Mouse (Mus musculus) intestine, embryonic 14.5 days (tissue): Measurements from ENCODE around the gene Ppil4. TPM values are rescaled to one million over a fixed set of nuclear protein-coding genes. Genes with fewer than 3 reads are reported as not detected.

ENCODE experiments used
- ATAC-seq: fragments of 200-750 bp; cut with Nextera tagmentation; replicated peaks from 2 replicates; pipeline ENCODE4 v1.8.0; 2017; ENCODE audit warnings: low read depth, moderate number of reproducible peaks, moderate TSS enrichment, moderate library complexity; ENCODE audit not compliant: low FRiP score, low TSS enrichment
- DNase-seq: peaks from one replicate; pipeline ENCODE4 v3.0.0-alpha.2; 2018; ENCODE audit warnings: low spot score
- H3K27ac ChIP-seq: fragments of 300-500 bp; sonication (generic); 2 replicates; pipeline ENCODE4 v1.5.1; 2014; ENCODE audit warnings: low read depth, mild to moderate bottlenecking, control low read depth
- H3K27me3 ChIP-seq: fragments of 300-500 bp; sonication (generic); replicated peaks from 2 replicates; pipeline ENCODE4 v1.6.1; 2014; ENCODE audit warnings: low read length, control low read depth; ENCODE audit not compliant: control insufficient read depth, insufficient read depth
- H3K36me3 ChIP-seq: fragments of 300-500 bp; sonication (generic); 2 replicates; pipeline ENCODE4 v1.6.1; 2014; ENCODE audit warnings: low read length, control low read depth; ENCODE audit not compliant: control insufficient read depth, insufficient read depth
- H3K4me1 ChIP-seq: fragments of 300-500 bp; sonication (generic); replicated peaks from 2 replicates; pipeline ENCODE4 v1.6.1; 2014; ENCODE audit warnings: low read length, control low read depth, mixed read lengths; ENCODE audit not compliant: control insufficient read depth, insufficient read depth
- H3K4me2 ChIP-seq: fragments of 300-500 bp; sonication (generic); 2 replicates; pipeline ENCODE4 v1.6.1; 2014; ENCODE audit warnings: low read length
- H3K4me3 ChIP-seq: fragments of 300-500 bp; sonication (generic); 2 replicates; pipeline ENCODE4 v1.5.1; 2014; ENCODE audit warnings: low read depth, low read length, control low read depth, mixed read lengths
- H3K9ac ChIP-seq: fragments of 300-500 bp; sonication (generic); 2 replicates; pipeline ENCODE4 v1.6.1; 2014; ENCODE audit warnings: mild to moderate bottlenecking, low read length
- H3K9me3 ChIP-seq: fragments of 300-500 bp; sonication (generic); 2 replicates; pipeline ENCODE4 v1.6.1; 2016; ENCODE audit warnings: low read length, control low read depth; ENCODE audit not compliant: control insufficient read depth
- WGBS: fragments of 180-500 bp; shearing (Covaris S2); extraction: QIAGEN DNeasy Blood & Tissue Kit; methylation state at CpG from one replicate; pipeline ENCODE4 v1.1.7; 2014; 5-methylcytosine and 5-hydroxymethylcytosine counted together
- polyA plus RNA-seq: library from polyadenylated mRNA; unstranded; fragments of >200 nt; fragmentation: Nextera tagmentation; extraction: Ambion mirVana; gene quantifications from 2 replicates; pipeline ENCODE4 v1.2.1, GENCODE M21; 2014

The Ppil4 gene
- polyA plus RNA-seq, 1 experiment from 2014 or later: 34.7 TPM

GRCm38 (mm10) chr10:7860494-7860893 lies 67.8 kb downstream of the Ppil4 start:
- H3K27ac ChIP-seq: no peak overlapping the region
- H3K9ac ChIP-seq: no peak overlapping the region
- no peak overlapping the region for H3K4me2 ChIP-seq
- peak; percentile 36 for DNase-seq
- no peaks in the 10 kb centered on the region for H3K36me3 ChIP-seq
- H3K9me3 ChIP-seq: no peaks in the 10 kb centered on the region
- no peak for ATAC-seq
- H3K4me1 ChIP-seq: no peaks in the 10 kb centered on the region
- no peaks in the 10 kb centered on the region for H3K27me3 ChIP-seq
- no peak overlapping the region for H3K4me3 ChIP-seq
- WGBS: 87% methylated on average over 7 of the region's 7 CpGs

- Histone ChIP-seq H3K27ac (no peak overlapping the region), H3K9me3 (no peaks in the 10 kb centered on the region), H3K27me3 (no peaks in the 10 kb centered on the region), H3K36me3 (no peaks in the 10 kb centered on the region), H3K4me3 (no peak overlapping the region), H3K9ac (no peak overlapping the region), H3K4me2 (no peak overlapping the region), H3K4me1 (no peaks in the 10 kb centered on the region)
- DNase-seq (peak; percentile 42), ATAC-seq (0 out of 2 replicates have a peak, but pooled peaks have one; percentile 43)
- 84% methylated on average over 14 of the region's 14 CpGs for WGBS
These were observed 68.7 kb downstream of the Ppil4 start for GRCm38 (mm10) chr10:7861259-7861936.

- Histone ChIP-seq H3K36me3 (no peaks in the 10 kb centered on the region), H3K4me2 (no peak overlapping the region), H3K9ac (no peak overlapping the region), H3K4me1 (peaks cover 2% of the 10 kb centered on the region; the same call in 1 of the 2 replicates), H3K27ac (no peak overlapping the region), H3K27me3 (peaks cover 6% of the 10 kb centered on the region), H3K9me3 (no peaks in the 10 kb centered on the region), H3K4me3 (no peak overlapping the region)
- WGBS: 87% methylated on average over 25 of the region's 25 CpGs
- ATAC-seq: 0 out of 2 replicates have a peak, but pooled peaks have one; percentile 23
- DNase-seq: peak; percentile 46
These were observed 69.4 kb downstream of the Ppil4 start for GRCm38 (mm10) chr10:7861937-7862657.

- H3K36me3 ChIP-seq: no peaks in the 10 kb centered on the region
- H3K9ac ChIP-seq: no peak overlapping the region
- H3K27me3 ChIP-seq: peaks cover 18% of the 10 kb centered on the region
- no peak overlapping the region for H3K27ac ChIP-seq
- H3K9me3 ChIP-seq: no peaks in the 10 kb centered on the region
- ATAC-seq (no peak), DNase-seq (peak; percentile 27)
- no peak overlapping the region for H3K4me2 ChIP-seq
- WGBS: 92% methylated on average over 6 of the region's 6 CpGs
- H3K4me3 ChIP-seq: no peak overlapping the region
- peaks cover 5% of the 10 kb centered on the region; the same call in 1 of the 2 replicates for H3K4me1 ChIP-seq
These were observed 70.7 kb downstream of the Ppil4 start for GRCm38 (mm10) chr10:7863411-7863810.

- H3K4me1 ChIP-seq: peaks cover 5% of the 10 kb centered on the region; the same call in 1 of the 2 replicates
- H3K9me3 ChIP-seq: no peaks in the 10 kb centered on the region
- no peak overlapping the region for H3K4me3 ChIP-seq
- H3K27me3 ChIP-seq: peaks cover 24% of the 10 kb centered on the region
- H3K27ac ChIP-seq: no peak overlapping the region
- peak; percentile 39 for DNase-seq
- H3K36me3 ChIP-seq: no peaks in the 10 kb centered on the region
- no peak for ATAC-seq
- H3K4me2 ChIP-seq: no peak overlapping the region
- no peak overlapping the region for H3K9ac ChIP-seq
- 78% methylated on average over 6 of the region's 6 CpGs for WGBS
These were observed 71.5 kb downstream of the Ppil4 start for GRCm38 (mm10) chr10:7864184-7864583.

- Histone ChIP-seq H3K4me3 (no peak overlapping the region), H3K27me3 (peaks cover 24% of the 10 kb centered on the region), H3K9ac (no peak overlapping the region), H3K4me1 (peaks cover 5% of the 10 kb centered on the region; the same call in 1 of the 2 replicates), H3K4me2 (no peak overlapping the region), H3K9me3 (no peaks in the 10 kb centered on the region), H3K27ac (no peak overlapping the region), H3K36me3 (no peaks in the 10 kb centered on the region)
- peak; percentile 32 for DNase-seq
- WGBS: 83% methylated on average over 3 of the region's 3 CpGs
- ATAC-seq: no peak
These were observed 72.1 kb downstream of the Ppil4 start for GRCm38 (mm10) chr10:7864806-7865205.

- Histone ChIP-seq H3K27me3 (peaks cover 24% of the 10 kb centered on the region), H3K27ac (no peak overlapping the region), H3K4me1 (peaks cover 5% of the 10 kb centered on the region; the same call in 1 of the 2 replicates), H3K4me2 (peak overlapping the region; percentile 70), H3K4me3 (peak overlapping the region; percentile 35), H3K9ac (peak overlapping the region; percentile 27; the same call in 1 of the 2 replicates), H3K36me3 (no peaks in the 10 kb centered on the region), H3K9me3 (no peaks in the 10 kb centered on the region)
- no peak for ATAC-seq
- 19% methylated on average over 50 of the region's 50 CpGs for WGBS
- peak; percentile 65 for DNase-seq
These were observed 74.3 kb downstream of the Ppil4 start for GRCm38 (mm10) chr10:7866762-7867665.

GRCm38 (mm10) chr10:7867666-7868030 lies 75.0 kb downstream of the Ppil4 start:
- peak overlapping the region; percentile 27; the same call in 1 of the 2 replicates for H3K9ac ChIP-seq

More at GRCm38 (mm10) chr10:7867666-7868030, 75.0 kb downstream of the Ppil4 start:
- no peak for ATAC-seq
- 25% methylated on average over 21 of the region's 21 CpGs for WGBS
- peak overlapping the region; percentile 35 for H3K4me3 ChIP-seq
- DNase-seq: no peak
- H3K4me1 ChIP-seq: peaks cover 5% of the 10 kb centered on the region; the same call in 1 of the 2 replicates
- H3K27ac ChIP-seq: no peak overlapping the region
- peaks cover 24% of the 10 kb centered on the region for H3K27me3 ChIP-seq
- H3K36me3 ChIP-seq: no peaks in the 10 kb centered on the region
- H3K4me2 ChIP-seq: peak overlapping the region; percentile 70
- no peaks in the 10 kb centered on the region for H3K9me3 ChIP-seq
